Comparison of ENCODE assay signal across 9 mouse cellular contexts in genomic region chr16:8494268-8494667, GRCm38 (mm10). TPM values are rescaled to one million over a fixed set of nuclear protein-coding genes. Genes with fewer than 3 reads are reported as not detected.
DNase-seq lines count a peak whose midpoint lies in the region; ATAC-seq lines count a peak whose summit lies in the region.
"Had no signal": no experiment of that assay in that cellular context is flagged by ENCODE, and none has a peak within 500 bp of the region (broad histone marks: within the 10 kb centered on the region; RNA-seq: fewer than 3 reads in every experiment).

No protein-coding gene starts in this region.

- no peaks in the 10 kb centered on the region for H3K27me3 ChIP-seq in intestine, embryonic 14.5 days (replicated peaks; ENCODE audit: control insufficient read depth, insufficient read depth, low read length)
- no peaks in the 10 kb centered on the region for H3K27me3 ChIP-seq in midbrain, embryonic 16.5 days (ENCODE audit: control insufficient read depth, insufficient read depth, low read depth, low read length)
- H3K27me3 ChIP-seq: embryonic facial prominence, embryonic 15.5 days had no signal

- H3K4me1 ChIP-seq in intestine, embryonic 14.5 days (replicated peaks; ENCODE audit: control insufficient read depth, insufficient read depth, low read length) = no peaks in the 10 kb centered on the region
- no peaks in the 10 kb centered on the region for H3K4me1 ChIP-seq in midbrain, embryonic 16.5 days (ENCODE audit: control insufficient read depth, insufficient read depth, low read length)
- H3K4me1 ChIP-seq: embryonic facial prominence, embryonic 15.5 days had no signal

- H3K4me2 ChIP-seq in intestine, embryonic 14.5 days (ENCODE audit: low read length) = no peak overlapping the region
- H3K4me2 ChIP-seq in midbrain, embryonic 16.5 days (ENCODE audit: low read length) = no peak overlapping the region
- H3K4me2 ChIP-seq: embryonic facial prominence, embryonic 15.5 days had no signal

- H3K4me3 ChIP-seq in intestine, embryonic 14.5 days (ENCODE audit: low read depth, low read length) = no peak overlapping the region
- no peak overlapping the region for H3K4me3 ChIP-seq in midbrain, embryonic 16.5 days (ENCODE audit: low read depth, low read length)
- H3K4me3 ChIP-seq: embryonic facial prominence, embryonic 15.5 days had no signal

- H3K9ac ChIP-seq in intestine, embryonic 14.5 days (ENCODE audit: low read length) = no peak overlapping the region
- H3K9ac ChIP-seq in midbrain, embryonic 16.5 days (ENCODE audit: low read depth, low read length) = no peak overlapping the region
- H3K9ac ChIP-seq: embryonic facial prominence, embryonic 15.5 days had no signal

- H3K36me3 ChIP-seq in intestine, embryonic 14.5 days (ENCODE audit: control insufficient read depth, insufficient read depth, low read length) = 0 out of 2 replicates have a peak, but pooled peaks cover 4% of the 10 kb centered on the region
- H3K36me3 ChIP-seq in midbrain, embryonic 16.5 days (ENCODE audit: control insufficient read depth, insufficient read depth, low read length) = 0 out of 2 replicates have a peak, but pooled peaks cover 2% of the 10 kb centered on the region

- H3K27ac ChIP-seq in intestine, embryonic 14.5 days (ENCODE audit: low read depth) = no peak overlapping the region
- H3K27ac ChIP-seq in midbrain, embryonic 16.5 days (ENCODE audit: low read length) = no peak overlapping the region
- H3K27ac ChIP-seq: embryonic facial prominence, embryonic 15.5 days had no signal

- ATAC-seq in activated CD4-positive, CD25-positive, alpha-beta regulatory T cell, adult 4 months = peak; percentile 46
- ATAC-seq in intestine, embryonic 14.5 days (replicated peaks; ENCODE audit: low FRiP score, low TSS enrichment, low read depth) = peak; percentile 70; the same call in 1 of the 2 replicates
- peak; percentile 69; the same call in 1 of the 2 replicates for ATAC-seq in midbrain, embryonic 16.5 days

- DNase-seq in A20 (ENCODE audit: low read depth, low spot score) = peak; percentile 61
- peak; percentile 59 to 68 for DNase-seq in cerebellum, postnatal 36 days
- peak; percentile 62 for DNase-seq in gastrocnemius, adult 18-20 months (ENCODE audit: low spot score)
- peak; percentile 75 for DNase-seq in intestine, embryonic 14.5 days (ENCODE audit: low spot score)
- peak; percentile 56 to 69 for DNase-seq in left cerebral cortex, postnatal 25 days (ENCODE audit: low spot score in 2 of 2)
- DNase-seq in spleen, postnatal 36 days (ENCODE audit: low spot score in 2 of 2) = peak; percentile 24 to 52

- no peaks in the 10 kb centered on the region for H3K9me3 ChIP-seq in intestine, embryonic 14.5 days (ENCODE audit: control insufficient read depth, low read length)
- H3K9me3 ChIP-seq in midbrain, embryonic 16.5 days (replicated peaks; ENCODE audit: control insufficient read depth, low read length, poor library complexity, severe bottlenecking) = no peaks in the 10 kb centered on the region
- H3K9me3 ChIP-seq: embryonic facial prominence, embryonic 15.5 days had no signal

- intact Hi-C loops in left cerebral cortex, postnatal 25 days (cut with DNase I) = loop anchor here (1.0 to 10.0 kb wide), 5 partner anchors 82 to 373 kb away; partner anchors contain the start of genes Carhsp1, Pmm2 and Tmem186

- 20% methylated on average over 4 of the region's 4 CpGs for WGBS in intestine, embryonic 14.5 days
- whole genome bisulfite sequencing in midbrain, embryonic 16.5 days = 23% methylated on average over 4 of the region's 4 CpGs

RNA-seq across cellular contexts. Expression of gene Abat, which starts 19.0 kb away (rescaled TPM):
- polyA plus RNA-seq in activated CD4-positive, CD25-positive, alpha-beta regulatory T cell, adult 4 months (2017; shearing (Covaris generic)) = 1 to 10 TPM; 1.3 TPM
- total RNA-seq in gastrocnemius, adult 18-20 months (2021) = 1 to 10 TPM; 1.7 to 2.3 TPM
- polyA plus RNA-seq in intestine, embryonic 14.5 days (2014; fragmentation: Nextera tagmentation; extraction: Ambion mirVana) = 38.7 and 41.6 TPM in 2 replicates
- total RNA-seq in left cerebral cortex, postnatal 25 days (2021) = 100 to 1,000 TPM; 147 to 179 TPM
- polyA plus RNA-seq in midbrain, embryonic 16.5 days (2015; fragmentation: Nextera tagmentation; extraction: Ambion mirVana) = 71.8 and 76.8 TPM in 2 replicates

RNA-seq across cellular contexts. Expression of gene Mettl22, which starts 23.7 kb away (rescaled TPM):
- 10 to 100 TPM; 16.4 to 32.0 TPM for polyA plus RNA-seq in activated CD4-positive, CD25-positive, alpha-beta regulatory T cell, adult 4 months (2017; shearing (Covaris generic))
- total RNA-seq in gastrocnemius, adult 18-20 months (2021) = 10 to 100 TPM; 77.7 to 94.2 TPM
- polyA plus RNA-seq in intestine, embryonic 14.5 days (2014; fragmentation: Nextera tagmentation; extraction: Ambion mirVana) = 21.0 and 24.5 TPM in 2 replicates
- 10 to 100 TPM; 21.6 to 24.3 TPM for total RNA-seq in left cerebral cortex, postnatal 25 days (2021)
- polyA plus RNA-seq in midbrain, embryonic 16.5 days (2015; fragmentation: Nextera tagmentation; extraction: Ambion mirVana) = 55.0 and 66.2 TPM in 2 replicates

Comparison
In these comparisons a context has a peak if more than half of its experiments do, and no peak if none do; other contexts are left out.
1. RNA of gene Abat, which starts 19.0 kb away (polyA plus RNA-seq): 71.8 to 76.8 TPM in midbrain, embryonic 16.5 days and 38.7 to 41.6 TPM in intestine, embryonic 14.5 days; 1.3 TPM in activated CD4-positive, CD25-positive, alpha-beta regulatory T cell, adult 4 months; every median in the first group is over 10 times any median in the second.
2. Peak in every context shown above with its lines, with median percentiles within 50 percentile points of each other: DNase-seq and ATAC-seq.